Mouse (Mus musculus) heart, postnatal 0 days (tissue): Measurements from ENCODE around the gene Slc30a10.

Source experiments
- CTCF ChIP-seq: IDR thresholded peaks from 2 replicates; pipeline ENCODE4 v1.5.1; 2016; ENCODE audit warnings: antibody characterized with exemption, control low read depth, low read depth
- EP300 ChIP-seq: IDR thresholded peaks from 2 replicates; pipeline ENCODE4 v1.6.1; 2016; ENCODE audit warnings: antibody characterized with exemption, low read depth

DNA sequence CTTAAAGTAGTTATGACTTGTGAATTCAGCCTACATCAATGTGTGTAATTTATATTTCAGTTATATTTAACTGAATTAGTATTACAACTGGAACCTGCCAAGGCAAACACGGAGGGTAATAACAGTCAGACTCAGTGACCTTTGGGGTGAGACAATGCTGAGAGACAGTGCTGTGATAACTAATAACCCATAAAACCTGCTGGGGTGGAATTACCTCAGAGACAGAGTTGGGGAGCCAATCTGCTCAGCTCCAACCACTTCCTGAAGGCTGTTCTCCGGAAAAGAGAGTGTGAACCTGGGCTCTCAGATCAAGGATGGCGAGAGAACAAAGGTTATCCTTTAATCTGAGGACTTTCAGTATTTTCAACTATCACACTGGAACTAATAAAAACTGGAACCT lies 54.4 kb downstream of the Slc30a10 start:
- TF ChIP-seq CTCF (no peak), EP300 (no peak)
